Mouse (Mus musculus): ENCODE data around the gene Rpl14.

- TF ChIP-seq CTCF (IDR thresholded peaks at IDR 0.05) (no peak), EP300 (IDR thresholded peaks at IDR 0.05) (no peak)
These were observed 24.8 kb upstream of the Rpl14 start for GRCm38 (mm10) chr9:120546482-120546881.
